Mouse (Mus musculus): Measurements from ENCODE around the gene Tmem206.

- no peak for TF ChIP-seq CTCF (conservative IDR thresholded peaks at IDR 0.05; ENCODE audit: insufficient read depth, insufficient read length, low read depth, low read length)
- no peak for TF ChIP-seq POLR2A (IDR thresholded peaks at IDR 0.05; ENCODE audit: low read depth, low read length)
Measured at GRCm38 (mm10) chr1:191374993-191375643, 49.4 kb downstream of the Tmem206 start.

Data from kidney, adult 2 months (tissue).